Mouse (Mus musculus) layer of hippocampus, adult 18-20 months (tissue): ENCODE results near the gene Arx. TPM values are rescaled to one million over a fixed set of nuclear protein-coding genes. Genes with fewer than 3 reads are reported as not detected.

ENCODE experiments used
- DNase-seq, 2 experiments: peaks; one replicate each; pipeline ENCODE4 v3.0.0; 2022; ENCODE audit warnings: low spot score in 2 of 2
- long read RNA-seq: library from polyadenylated mRNA; stranded (forward); transcript quantifications from one replicate; pipeline ENCODE4 v2.0.0, GENCODE M21; 2021
- total RNA-seq, 2 experiments: library from RNA; stranded (reverse); gene quantifications; 2 replicates each; pipeline ENCODE4 v1.2.3; 2021

Gene Arx
- 10 to 100 TPM; 19.0 to 22.8 TPM for total RNA-seq
- long read RNA-seq, transcript Arx-201 (5 exons, 2,881 nt), result major isoform, 12 of 19 reads
- long read RNA-seq, partial matches to known transcripts, result 2 of 19 reads
- long read RNA-seq, other reads (novel, unspliced or antisense), result 4 of 19 reads

DNA sequence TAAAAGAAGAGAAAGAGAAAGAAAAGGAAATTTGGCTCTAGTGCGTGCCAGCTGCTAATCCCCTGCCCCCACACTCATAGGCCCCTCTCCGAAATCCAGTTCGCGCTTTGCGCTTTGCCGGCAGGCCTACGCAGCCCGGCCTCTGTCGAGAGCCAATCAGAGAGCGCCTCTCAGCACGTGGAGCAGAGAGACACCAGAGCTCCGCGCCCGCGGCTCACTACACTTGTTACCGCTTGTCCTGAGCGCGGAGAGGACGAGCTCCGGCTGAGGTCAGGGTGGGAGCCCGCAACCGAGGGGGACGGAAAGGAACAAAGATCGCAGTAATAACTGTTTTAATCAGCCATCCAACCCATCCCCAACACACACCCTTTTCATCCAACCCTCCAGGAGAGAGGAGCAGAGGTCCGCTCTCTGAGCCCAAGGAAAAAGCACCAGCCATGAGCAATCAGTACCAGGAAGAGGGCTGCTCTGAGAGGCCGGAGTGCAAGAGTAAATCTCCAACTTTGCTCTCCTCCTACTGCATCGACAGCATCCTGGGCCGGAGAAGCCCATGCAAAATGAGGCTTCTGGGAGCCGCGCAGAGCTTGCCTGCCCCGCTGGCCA lies at the start of gene Arx:
Gene Arx, plus strand, starts transcription at position 155 of the 603 bp plus-strand sequence.
- peak in 1 of 2 experiments; percentile 58 for DNase-seq

DNA sequence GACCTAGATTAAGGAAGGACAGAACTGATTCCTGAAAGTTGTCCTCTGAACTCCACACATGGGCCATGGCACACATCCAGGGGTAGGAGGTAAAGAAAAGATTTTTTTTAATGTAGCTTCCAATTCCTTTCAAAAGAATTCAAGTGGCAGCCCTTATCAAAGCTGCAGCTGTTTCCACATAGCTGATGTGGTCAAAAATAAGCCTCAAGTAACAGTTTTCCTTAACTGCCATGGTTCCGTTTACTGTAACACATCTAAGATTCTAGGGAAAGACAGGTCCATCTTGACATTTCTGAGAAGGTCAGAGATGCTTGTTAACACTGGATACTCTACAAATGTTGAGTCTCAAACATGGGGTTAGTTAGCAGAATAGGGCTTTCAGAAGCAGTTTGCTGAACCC lies 34.9 kb upstream of the Arx start:
- DNase-seq, result no peak

- DNase-seq, result no peak
Observed at GRCm38 (mm10) chrX:93275689-93276088, 10.6 kb upstream of the Arx start.

DNA sequence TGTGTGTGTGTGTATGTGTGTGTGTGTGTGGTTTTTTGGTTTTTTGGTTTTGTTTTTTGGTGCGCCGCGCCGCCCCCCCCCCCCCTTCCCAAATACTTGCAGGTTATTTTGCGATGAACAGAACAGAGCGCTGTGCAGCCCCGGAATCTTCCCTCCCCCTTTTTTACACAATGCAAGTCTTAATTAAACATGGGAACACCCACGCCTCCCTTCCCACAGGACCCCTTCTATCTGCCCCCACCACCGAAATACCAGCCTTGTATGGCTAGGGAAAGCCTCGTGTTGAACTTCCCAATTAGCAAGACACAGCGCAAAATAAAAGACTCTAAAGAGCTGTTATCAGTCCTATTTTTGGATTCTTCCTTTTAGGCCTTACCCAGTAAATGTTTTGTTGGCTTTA lies 6.3 kb upstream of the Arx start:
- no peak for DNase-seq

- peak; percentile 39 to 56 for DNase-seq
Observed at GRCm38 (mm10) chrX:93281028-93281723, 5.1 kb upstream of the Arx start.

GRCm38 (mm10) chrX:93281756-93282155 lies 4.5 kb upstream of the Arx start:
- DNase-seq, result no peak

DNA sequence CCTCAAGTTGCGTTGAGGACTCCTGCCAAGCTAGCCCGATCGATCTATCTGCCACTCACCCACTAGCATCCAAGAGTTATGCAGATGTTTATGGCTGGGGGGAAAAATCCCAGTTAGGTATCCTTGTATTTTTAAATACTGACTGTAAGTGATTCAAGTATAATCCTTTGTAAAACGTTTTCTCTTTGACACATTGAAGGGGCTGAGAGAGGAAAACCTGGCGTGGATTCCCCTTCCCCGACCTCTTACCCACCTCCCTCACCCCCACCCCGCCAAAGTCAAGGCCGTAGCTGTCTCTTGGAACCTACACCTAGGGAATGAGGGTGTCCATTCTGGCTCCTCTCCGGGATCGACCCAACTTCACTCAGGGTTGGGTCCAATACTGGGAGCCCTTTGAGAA lies 1.2 kb upstream of the Arx start:
- DNase-seq, result no peak

DNA sequence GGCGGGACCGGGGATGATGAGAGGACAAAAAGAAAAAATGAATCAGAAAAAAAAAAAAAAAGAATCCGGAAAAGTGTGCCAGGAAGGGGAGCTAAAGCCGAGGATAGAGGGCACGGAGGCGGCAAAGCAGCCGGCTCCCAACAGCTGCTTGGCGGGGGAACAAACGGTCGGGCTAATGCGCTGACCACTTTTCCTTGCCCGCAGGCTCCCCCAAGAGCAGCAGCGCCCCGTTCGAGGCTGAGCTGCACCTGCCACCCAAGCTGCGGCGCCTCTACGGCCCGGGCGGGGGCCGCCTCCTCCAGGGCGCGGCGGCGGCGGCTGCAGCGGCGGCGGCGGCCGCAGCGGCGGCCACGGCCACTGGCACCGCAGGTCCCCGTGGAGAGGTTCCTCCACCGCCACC lies 2.1 kb downstream of the Arx start:
- no peak for DNase-seq

DNA sequence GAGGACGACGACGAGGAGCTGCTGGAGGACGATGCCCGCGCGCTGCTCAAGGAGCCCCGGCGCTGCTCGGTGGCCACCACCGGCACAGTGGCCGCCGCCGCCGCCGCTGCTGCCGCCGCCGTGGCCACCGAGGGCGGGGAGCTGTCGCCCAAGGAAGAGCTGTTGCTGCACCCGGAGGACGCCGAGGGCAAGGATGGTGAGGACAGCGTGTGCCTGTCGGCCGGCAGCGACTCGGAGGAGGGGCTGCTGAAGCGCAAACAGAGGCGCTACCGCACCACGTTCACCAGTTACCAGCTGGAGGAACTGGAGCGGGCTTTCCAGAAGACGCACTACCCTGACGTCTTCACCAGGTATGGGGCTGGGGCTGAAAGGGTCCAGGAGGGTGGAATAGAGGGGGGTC lies 2.8 kb downstream of the Arx start:
- no peak for DNase-seq

DNA sequence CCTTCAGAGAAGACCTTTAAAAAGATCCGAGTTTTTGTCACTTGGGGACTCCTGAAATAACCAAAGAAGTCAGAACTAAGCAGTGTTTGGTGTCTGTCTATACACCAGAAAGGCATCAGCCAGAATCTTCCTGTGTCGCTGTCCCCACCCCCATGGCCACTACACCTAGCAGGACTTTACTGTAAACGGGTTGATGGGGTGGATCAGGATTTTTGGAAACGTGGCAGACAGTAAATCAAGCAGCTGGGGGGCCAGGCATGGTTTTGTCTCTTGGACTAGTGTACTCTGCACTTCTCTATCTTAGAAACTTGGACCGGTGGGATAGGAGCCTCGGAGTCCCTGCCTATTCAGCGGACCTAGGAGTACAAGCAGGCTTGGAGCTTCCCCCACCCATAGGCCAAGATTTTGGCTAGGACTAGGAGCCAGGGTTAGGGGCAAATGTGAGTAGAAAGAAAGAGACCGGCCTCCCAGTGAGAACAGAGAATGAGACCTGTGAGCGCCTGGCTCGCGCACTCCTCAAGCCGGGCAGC lies 3.7 kb downstream of the Arx start:
- no peak for DNase-seq

- DNase-seq, result no peak
Observed at GRCm38 (mm10) chrX:93292031-93292430, 5.8 kb downstream of the Arx start.

DNA sequence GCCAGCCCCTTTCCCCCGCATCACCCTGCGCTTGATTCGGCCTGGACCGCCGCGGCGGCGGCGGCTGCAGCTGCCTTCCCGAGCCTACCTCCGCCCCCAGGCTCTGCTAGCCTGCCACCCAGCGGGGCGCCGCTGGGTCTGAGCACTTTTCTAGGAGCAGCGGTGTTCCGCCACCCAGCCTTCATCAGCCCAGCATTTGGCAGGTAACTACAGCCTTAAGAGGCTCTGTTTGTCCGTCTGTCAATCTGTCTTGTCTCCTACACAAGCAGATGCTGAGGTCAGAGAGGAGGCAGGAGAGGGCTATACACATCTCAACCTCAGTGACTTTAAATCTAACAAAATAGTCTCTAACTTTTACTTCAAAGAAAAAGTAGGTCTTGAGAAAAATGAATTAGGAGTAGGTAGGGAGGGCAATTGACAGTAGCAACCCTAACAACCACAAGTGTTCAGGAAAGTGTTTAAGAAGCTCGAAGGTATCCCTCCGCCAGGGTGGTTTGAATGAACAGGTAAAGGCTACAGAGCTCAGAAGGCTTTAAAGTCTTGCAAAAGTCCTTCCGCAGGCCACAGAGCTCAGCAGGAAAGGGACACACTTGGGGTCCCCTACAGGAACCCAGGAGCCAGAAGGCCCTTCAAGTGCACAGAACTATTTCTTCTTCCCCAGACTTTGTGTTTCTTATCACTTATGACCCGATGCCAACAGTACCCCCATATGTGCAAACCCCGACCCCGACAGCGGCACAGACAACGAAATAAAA lies 8.7 kb downstream of the Arx start:
- DNase-seq, result no peak

GRCm38 (mm10) chrX:93295819-93296218 lies 9.6 kb downstream of the Arx start:
- DNase-seq, result no peak

GRCm38 (mm10) chrX:93297001-93297441 lies 10.8 kb downstream of the Arx start:
- no peak for DNase-seq

- no peak for DNase-seq
Observed at GRCm38 (mm10) chrX:93299046-93299626, 12.9 kb downstream of the Arx start.

DNA sequence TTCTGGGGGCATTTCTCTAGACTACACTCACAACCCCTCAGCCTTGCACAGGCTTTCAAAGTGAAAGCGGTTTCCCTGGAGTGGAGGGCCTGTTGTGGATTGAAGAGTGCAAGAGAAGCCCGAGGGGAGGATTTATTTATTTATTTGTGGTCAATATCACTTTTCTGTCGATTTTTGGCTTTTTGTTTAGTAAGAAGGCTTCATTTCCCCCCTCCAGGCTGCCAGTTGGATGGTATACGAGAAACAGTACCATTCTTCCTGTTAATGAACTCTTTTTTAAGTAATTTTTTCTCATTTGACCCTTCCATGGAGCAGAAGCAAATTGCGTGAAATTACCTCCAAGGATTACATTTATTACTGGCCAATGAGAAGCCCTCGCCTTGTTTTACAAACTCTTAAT lies 13.5 kb downstream of the Arx start:
- no peak for DNase-seq

DNA sequence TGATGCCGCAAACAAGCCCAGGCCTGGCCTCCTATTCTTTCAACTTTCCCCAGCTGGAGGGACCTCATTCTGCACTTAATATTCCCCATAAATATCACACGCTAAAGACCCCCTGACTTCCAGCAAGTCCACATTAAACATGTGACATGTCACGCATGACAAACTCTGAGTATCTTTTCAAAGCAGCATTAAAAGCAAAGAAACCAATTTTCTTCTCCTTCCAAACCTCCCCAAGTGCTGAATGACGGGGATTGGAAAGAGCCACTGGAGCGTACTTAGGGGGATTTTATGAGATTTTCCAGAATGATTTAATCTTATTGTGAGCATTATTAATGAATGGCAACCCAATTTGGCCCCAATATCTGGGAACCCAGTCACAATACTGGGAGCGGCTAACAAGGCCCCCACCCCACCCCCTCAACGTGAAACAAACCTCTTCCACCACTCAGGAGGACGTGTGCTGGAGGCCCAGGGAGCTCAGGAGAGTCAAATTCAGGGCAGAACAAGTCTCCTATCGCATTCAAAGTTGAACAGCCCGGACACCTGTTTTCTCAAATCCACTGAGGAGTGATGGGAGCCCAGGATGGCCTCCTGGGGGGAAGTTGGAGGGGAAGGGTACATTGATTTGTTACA lies 14.1 kb downstream of the Arx start:
- DNase-seq, result no peak

DNA sequence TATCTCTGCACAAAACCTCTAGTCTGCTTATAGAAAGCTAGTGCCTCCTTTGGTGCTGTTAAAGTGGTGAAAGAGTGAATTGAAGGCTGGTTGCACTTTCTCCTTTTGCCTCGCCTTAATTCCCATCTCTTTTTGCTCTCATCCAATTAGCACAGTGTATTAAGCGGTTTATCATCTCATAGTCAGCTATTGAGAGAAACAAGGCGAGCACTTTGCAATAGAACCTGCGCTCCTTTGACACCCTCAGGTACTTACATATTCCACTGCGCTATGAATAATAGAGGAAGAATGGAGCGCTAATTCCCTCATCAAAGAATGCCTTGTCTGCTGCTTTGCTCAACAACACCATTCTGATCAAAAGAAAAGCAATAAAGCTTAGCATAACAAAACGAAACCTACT lies 15.6 kb downstream of the Arx start:
- DNase-seq, result no peak

DNA sequence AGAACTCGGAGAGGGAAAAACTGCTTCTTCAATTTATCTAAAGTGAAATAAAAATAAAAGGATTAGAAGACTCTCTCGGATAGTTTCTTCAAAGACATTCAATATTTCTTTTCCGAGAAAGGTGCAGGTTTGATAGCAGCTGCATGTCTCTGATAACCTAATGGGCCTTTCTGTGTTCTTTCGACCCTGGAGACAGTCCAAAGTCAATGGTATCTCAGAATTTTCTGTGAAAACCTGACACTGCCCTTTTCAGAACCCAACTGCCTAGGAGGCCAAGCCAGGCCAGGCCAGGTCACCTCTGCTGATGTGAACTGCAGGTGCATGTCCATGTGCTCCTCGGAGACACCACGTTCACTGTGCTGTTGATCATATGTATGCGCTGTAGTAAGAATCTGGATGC lies 19.5 kb downstream of the Arx start:
- no peak for DNase-seq

GRCm38 (mm10) chrX:93317577-93317976 lies 31.3 kb downstream of the Arx start:
- DNase-seq, result no peak

GRCm38 (mm10) chrX:93319979-93320378 lies 33.7 kb downstream of the Arx start:
- no peak for DNase-seq
